Mouse (Mus musculus) left cerebral cortex, postnatal 36 days (tissue): ENCODE results near the gene Ing1. TPM values are rescaled to one million over a fixed set of nuclear protein-coding genes. Genes with fewer than 3 reads are reported as not detected.
"Not testable (repeated sequence)": the region's sequence is repeated elsewhere in the genome, so short reads cannot be mapped to it uniquely, and the experiment has no call there.

ENCODE experiments used
- DNase-seq, 2 experiments: peaks; one replicate each; pipeline ENCODE4 v3.0.0; 2021 to 2022; ENCODE audit warnings: low spot score in 2 of 2, mixed read lengths in 1 of 2
- intact Hi-C: fragments of 180-260 bp; cut with DNase I; formaldehyde crosslinking; loops from one replicate; pipeline ENCODE4 v1.15.1; 2025
- total RNA-seq, 2 experiments: library from RNA; stranded (reverse); gene quantifications; 2 replicates each; pipeline ENCODE4 v1.2.3; 2021

Gene Ing1
- total RNA-seq, 2 experiments from 2014 or later, result 55.0 to 55.4 TPM

GRCm38 (mm10) chr8:11547063-11547462, 8.3 kb upstream of the Ing1 start:
- no peak for DNase-seq
- intact Hi-C loops, result loop anchor here (5.0 kb wide), 1 partner anchor 155 kb away; the partner anchor contains the start of gene 1700016D06Rik

GRCm38 (mm10) chr8:11549706-11550105, 5.7 kb upstream of the Ing1 start:
- DNase-seq, result no peak
- intact Hi-C loops, result loop anchor here (5.0 kb wide), 1 partner anchor 153 kb away; the partner anchor contains the start of gene 1700016D06Rik

- peak; percentile 89 to 91 for DNase-seq
- intact Hi-C loops, result no loop called here
These were observed 5.0 kb upstream of the Ing1 start, which contains the start of gene Cars2 for GRCm38 (mm10) chr8:11550281-11550948. Gene Cars2, minus strand, starts transcription at chr8:11550783.

- DNase-seq, intact Hi-C loops: not testable (repeated sequence)
These were observed 3.9 kb upstream of the Ing1 start for GRCm38 (mm10) chr8:11551497-11551896.

- intact Hi-C loops, result no loop called here
- DNase-seq, result no peak
These were observed 3.0 kb upstream of the Ing1 start for GRCm38 (mm10) chr8:11552390-11552789.

- DNase-seq, result peak; percentile 100
- intact Hi-C loops, result loop anchor here (2.0 to 5.0 kb wide), 3 partner anchors 46 to 171 kb away; partner anchors contain the start of genes Ankrd10 and Arhgef7
These were observed 585 bp downstream of the Ing1 start for GRCm38 (mm10) chr8:11555720-11556591.

- intact Hi-C loops, result loop anchor here (2.0 to 5.0 kb wide), 3 partner anchors 45 to 170 kb away; partner anchors contain the start of genes Ankrd10 and Arhgef7
- peak; percentile 53 to 56 for DNase-seq
These were observed 1.5 kb downstream of the Ing1 start for GRCm38 (mm10) chr8:11556691-11557423.

- intact Hi-C loops, result loop anchor here (2.0 to 5.0 kb wide), 3 partner anchors 45 to 170 kb away; partner anchors contain the start of genes Ankrd10 and Arhgef7
- no peak for DNase-seq
These were observed 2.0 kb downstream of the Ing1 start for GRCm38 (mm10) chr8:11557424-11557767.

GRCm38 (mm10) chr8:11557768-11558629, 2.6 kb downstream of the Ing1 start:
- intact Hi-C loops, result loop anchor here (2.0 to 5.0 kb wide), 3 partner anchors 44 to 169 kb away; partner anchors contain the start of genes Ankrd10 and Arhgef7
- peak; percentile 95 to 96 for DNase-seq

- intact Hi-C loops, result loop anchor here (5.0 kb wide), 2 partner anchors 43 to 168 kb away; partner anchors contain the start of gene Arhgef7
- DNase-seq, result no peak
These were observed 4.1 kb downstream of the Ing1 start for GRCm38 (mm10) chr8:11559511-11559910.

GRCm38 (mm10) chr8:11560220-11560619, 4.8 kb downstream of the Ing1 start:
- no peak for DNase-seq
- intact Hi-C loops, result no loop called here

- intact Hi-C loops, result no loop called here
These were observed 8.9 kb downstream of the Ing1 start for GRCm38 (mm10) chr8:11564236-11564635.

GRCm38 (mm10) chr8:11564721-11565120, 9.3 kb downstream of the Ing1 start:
- intact Hi-C loops, result no loop called here
- no peak for DNase-seq

More at GRCm38 (mm10) chr8:11564236-11564635, 8.9 kb downstream of the Ing1 start:
- DNase-seq, result no peak

- DNase-seq, intact Hi-C loops: not testable (repeated sequence)
These were observed 12.8 kb downstream of the Ing1 start for GRCm38 (mm10) chr8:11568193-11568592.

GRCm38 (mm10) chr8:11569260-11570097, 14.1 kb downstream of the Ing1 start:
- intact Hi-C loops, result no loop called here
- no peak for DNase-seq

GRCm38 (mm10) chr8:11570742-11571141, 15.4 kb downstream of the Ing1 start:
- intact Hi-C loops, result no loop called here

GRCm38 (mm10) chr8:11571950-11572349, 16.6 kb downstream of the Ing1 start:
- DNase-seq, result no peak
- intact Hi-C loops, result no loop called here

More at GRCm38 (mm10) chr8:11570742-11571141, 15.4 kb downstream of the Ing1 start:
- no peak for DNase-seq

GRCm38 (mm10) chr8:11572428-11572827, 17.1 kb downstream of the Ing1 start:
- no peak for DNase-seq
- intact Hi-C loops, result no loop called here
